Mouse (Mus musculus): ENCODE measurements at regions not wholly inside any gene's neighbourhood (a gene's known extent, or its start where the extent isn't known, plus 50 kb on each side); places are given as distances from the start of the nearest gene placed in this dataset.
"Not testable (repeated sequence)": the region's sequence is repeated elsewhere in the genome, so short reads cannot be mapped to it uniquely, and the experiment has no call there.

DNA sequence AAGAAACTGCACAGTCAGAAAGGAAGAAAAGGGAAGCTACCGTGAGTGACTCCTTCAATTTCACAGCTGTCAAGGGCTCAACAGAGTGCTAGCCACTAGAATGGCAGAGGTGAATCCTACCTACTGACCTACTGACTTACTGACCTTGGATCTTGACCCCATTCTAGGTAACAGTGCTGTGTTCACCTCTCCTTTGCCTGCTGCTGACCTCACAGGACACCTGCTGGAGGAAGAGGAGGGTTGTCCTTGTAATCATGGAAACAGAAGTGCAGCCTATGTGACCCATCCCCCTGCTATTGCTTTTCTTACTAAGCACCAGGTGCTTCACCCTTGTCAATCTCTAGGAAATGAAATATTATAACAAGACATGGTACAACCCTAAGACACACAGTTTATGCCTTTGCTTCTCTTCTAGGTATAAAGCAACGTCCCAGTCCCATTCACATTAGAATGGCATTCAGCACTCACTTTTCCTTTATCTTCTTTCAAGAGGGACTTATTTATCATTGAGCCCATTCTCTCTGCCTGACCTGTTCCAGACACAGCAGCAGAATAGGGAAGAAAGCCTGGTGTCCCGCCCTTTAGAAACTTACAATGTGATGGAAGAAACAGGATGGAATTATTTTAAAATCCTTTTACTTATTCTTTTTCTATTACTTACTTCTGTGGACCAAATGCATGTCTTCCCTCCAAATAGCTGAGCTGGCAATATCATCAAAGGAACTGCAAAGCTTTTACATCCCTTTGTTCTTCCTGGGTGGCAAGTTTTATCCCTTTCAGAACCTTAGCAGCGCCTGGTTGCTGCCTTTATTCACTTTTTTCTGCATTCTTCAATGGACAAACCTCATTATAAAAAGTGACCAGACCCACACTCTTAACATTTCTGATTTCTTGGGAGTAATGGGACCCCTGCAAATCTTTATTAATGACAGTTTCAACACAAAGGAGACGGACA lies 176.5 kb downstream of the Alg10b start:
- DNase-seq = no peak

DNA sequence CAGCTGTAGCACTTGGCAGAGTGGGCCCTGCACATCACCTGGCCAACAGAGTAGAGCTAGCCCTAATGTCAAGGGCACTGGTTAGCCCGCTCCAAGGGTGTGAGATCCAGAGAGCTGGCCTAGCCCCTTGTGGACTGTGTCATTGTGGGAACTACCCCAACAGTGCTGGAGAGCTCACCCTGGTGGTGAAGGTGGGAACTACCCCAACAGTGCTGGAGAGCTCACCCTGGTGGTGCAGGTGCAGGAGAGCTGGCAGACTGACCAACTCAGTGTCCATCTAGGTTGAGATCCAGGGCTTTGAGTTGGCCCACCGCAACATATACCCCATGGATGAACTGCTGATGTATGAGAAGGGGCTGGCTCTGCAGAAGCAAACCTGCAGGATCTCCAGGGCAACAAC lies 196.7 kb downstream of the Alg10b start:
- DNase-seq = peak; percentile 4 to 13

DNA sequence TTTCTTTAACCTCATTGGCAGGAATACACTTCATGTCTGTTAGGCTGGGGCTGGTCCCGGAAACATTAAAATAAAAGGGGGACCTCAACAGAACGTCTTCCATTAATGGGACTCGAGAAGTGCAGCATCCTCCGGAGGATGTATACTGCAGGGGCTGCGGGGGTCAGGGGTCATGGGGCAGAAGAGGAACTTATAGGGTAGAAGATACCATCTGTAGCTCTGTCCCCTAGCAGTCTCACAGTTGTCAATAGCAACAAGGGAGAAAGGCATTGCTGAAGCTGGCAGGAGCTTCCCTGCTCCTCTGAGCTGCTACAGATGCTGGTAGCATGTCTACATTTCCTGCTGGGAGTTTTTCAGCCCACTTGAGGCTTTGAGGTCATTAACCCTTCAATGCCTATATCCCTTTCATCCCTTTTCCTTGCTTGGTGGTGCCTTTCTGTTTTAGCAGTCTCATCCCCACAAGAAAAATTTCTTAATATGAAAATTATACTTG lies 198.1 kb downstream of the Alg10b start:
- no peak for DNase-seq

DNA sequence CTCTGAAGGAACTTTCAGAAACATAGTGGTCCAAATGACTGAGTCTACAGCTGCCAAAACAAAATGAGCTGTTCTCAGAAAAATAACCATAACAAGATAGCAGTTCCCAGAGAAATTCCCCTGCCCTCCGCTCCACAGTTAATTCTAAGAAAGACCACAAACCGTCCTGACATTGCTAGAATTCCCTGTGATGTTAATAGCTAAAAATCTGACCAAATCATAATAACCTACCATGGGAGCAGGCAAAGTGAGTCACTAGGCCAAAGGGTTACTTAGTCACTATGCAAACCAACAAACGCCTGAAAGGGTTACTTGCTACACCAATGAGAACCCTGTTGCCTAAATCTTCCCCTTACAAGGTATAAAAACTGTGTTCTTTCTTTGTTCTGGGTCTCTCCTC lies 206.9 kb downstream of the Alg10b start:
- DNase-seq = not testable (repeated sequence)

DNA sequence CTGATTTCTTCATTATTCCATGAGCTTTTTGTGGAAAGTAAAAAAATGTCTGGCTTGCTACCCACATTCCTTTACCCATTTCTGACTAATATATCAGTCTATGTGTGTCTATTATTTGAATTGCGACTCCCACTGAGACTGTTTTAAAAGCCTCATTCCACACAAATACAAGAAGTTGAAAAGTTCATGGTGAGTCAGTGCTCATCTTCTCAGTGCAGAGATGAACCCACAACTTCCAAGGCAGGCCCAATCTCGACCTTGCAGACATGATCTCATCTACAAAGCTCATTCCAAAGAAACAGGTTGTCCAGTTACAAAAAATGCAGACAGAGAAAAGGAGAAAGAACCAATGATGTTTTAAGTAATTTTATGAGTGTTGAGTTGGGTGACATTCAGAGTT lies 208.0 kb downstream of the Alg10b start:
- no peak for DNase-seq

DNA sequence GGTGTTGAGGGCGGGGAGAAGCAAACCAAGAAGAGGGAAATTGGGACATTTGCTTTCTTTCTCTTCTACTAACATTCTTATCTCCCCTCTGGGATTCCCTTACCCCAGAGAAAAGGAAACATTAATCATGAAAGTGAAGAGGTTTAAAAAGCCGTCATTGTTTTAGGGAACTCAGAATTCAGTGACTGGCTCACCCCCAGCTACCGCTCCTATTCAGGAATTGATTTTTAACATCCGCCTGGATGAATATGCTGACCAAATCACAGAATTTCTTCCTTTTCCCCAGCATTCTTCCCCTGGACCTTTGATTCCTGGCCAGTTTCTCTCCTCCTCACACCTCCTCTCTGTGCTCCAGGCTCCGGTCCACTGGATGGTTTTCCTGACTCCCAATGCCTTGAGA lies 211.2 kb downstream of the Alg10b start:
- no peak for DNase-seq
